Mouse (Mus musculus) liver, embryonic 16.5 days (tissue): Measurements from ENCODE around the gene Olfr221. TPM values are rescaled to one million over a fixed set of nuclear protein-coding genes. Genes with fewer than 3 reads are reported as not detected.

Experiments
- ATAC-seq: fragments of 200-750 bp; cut with Nextera tagmentation; 2 replicates; pipeline ENCODE4 v1.8.0; 2017; ENCODE audit warnings: low read depth, mild to moderate bottlenecking, moderate number of reproducible peaks, moderate library complexity
- H3K27ac ChIP-seq: fragments of 300-500 bp; sonication (generic); 2 replicates; pipeline ENCODE4 v1.5.1; 2014; ENCODE audit warnings: mild to moderate bottlenecking, low read length
- H3K27me3 ChIP-seq: fragments of 300-500 bp; sonication (generic); 2 replicates; pipeline ENCODE4 v1.6.1; 2014; ENCODE audit warnings: low read depth, low read length, mixed read lengths; ENCODE audit not compliant: control insufficient read depth, insufficient read depth
- H3K36me3 ChIP-seq: fragments of 300-500 bp; sonication (generic); 2 replicates; pipeline ENCODE4 v1.6.1; 2014; ENCODE audit warnings: mild to moderate bottlenecking; ENCODE audit not compliant: control insufficient read depth, insufficient read depth
- H3K4me1 ChIP-seq: fragments of 300-500 bp; sonication (generic); 2 replicates; pipeline ENCODE4 v1.6.1; 2014; ENCODE audit warnings: low read depth, low read length, mixed read lengths; ENCODE audit not compliant: control insufficient read depth
- H3K4me2 ChIP-seq: fragments of 300-500 bp; sonication (generic); 2 replicates; pipeline ENCODE4 v1.6.1; 2014; ENCODE audit warnings: low read depth, low read length, mixed read lengths
- H3K4me3 ChIP-seq: fragments of 300-500 bp; sonication (generic); 2 replicates; pipeline ENCODE4 v1.5.1; 2014; ENCODE audit warnings: low read depth, mild to moderate bottlenecking, low read length
- H3K9ac ChIP-seq: fragments of 300-500 bp; sonication (generic); 2 replicates; pipeline ENCODE4 v1.6.1; 2014; ENCODE audit warnings: low read depth, low read length
- H3K9me3 ChIP-seq: fragments of 300-500 bp; sonication (generic); replicated peaks from 2 replicates; pipeline ENCODE4 v1.6.1; 2016; ENCODE audit warnings: low read length; ENCODE audit not compliant: control insufficient read depth
- WGBS: fragments of 180-500 bp; shearing (Covaris S2); extraction: QIAGEN DNeasy Blood & Tissue Kit; methylation state at CpG from one replicate; pipeline ENCODE4 v1.1.7; 2014; ENCODE audit not compliant: insufficient replicate concordance; 5-methylcytosine and 5-hydroxymethylcytosine counted together
- polyA plus RNA-seq: library from polyadenylated mRNA; unstranded; fragments of >200 nt; fragmentation: Nextera tagmentation; extraction: Ambion mirVana; gene quantifications from 2 replicates; pipeline ENCODE4 v1.2.1, GENCODE M21; 2015

Gene Olfr221
- polyA plus RNA-seq, 1 experiment from 2014 or later: not detected

DNA sequence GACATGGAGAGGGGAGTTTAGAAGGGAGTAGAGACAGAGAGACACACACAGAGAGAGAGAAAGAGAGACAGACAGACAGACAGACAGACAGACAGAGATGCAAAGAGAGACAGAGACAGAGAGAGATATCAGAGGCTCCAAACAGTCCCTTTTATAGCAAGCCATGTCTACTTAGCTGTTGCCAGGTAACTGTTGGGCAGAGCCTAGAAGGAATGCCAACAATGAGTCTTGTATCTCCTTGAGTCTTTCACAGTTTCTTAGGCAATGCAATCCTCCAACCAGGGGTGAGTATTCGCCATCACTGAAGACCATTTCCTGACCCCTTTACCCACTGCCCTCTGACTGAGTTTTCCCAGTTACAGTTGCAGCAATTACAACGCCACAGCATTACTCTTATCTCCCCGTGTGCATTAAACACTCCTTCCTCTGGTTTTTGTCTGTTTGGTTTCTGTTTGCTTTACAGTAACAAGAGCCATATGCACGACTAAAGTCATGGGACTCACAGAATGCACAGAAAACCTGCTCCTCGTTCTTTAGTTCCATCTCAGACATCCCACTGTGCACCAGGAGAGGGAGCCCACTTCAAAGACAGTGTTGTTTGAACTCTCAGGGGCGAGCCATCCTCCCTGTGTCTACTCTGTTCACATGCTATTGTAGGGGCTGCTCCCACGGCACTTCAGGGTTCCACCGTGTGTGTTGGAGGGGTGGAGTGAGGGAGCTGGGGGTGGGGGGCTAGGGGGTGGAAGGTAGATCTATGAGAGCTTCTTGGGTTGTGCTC lies 2.8 kb upstream of the Olfr221 start:
- Histone ChIP-seq H3K27me3 (no peaks in the 10 kb centered on the region), H3K9ac (no peak overlapping the region), H3K4me1 (no peaks in the 10 kb centered on the region; the same call in 1 of the 2 replicates), H3K4me3 (no peak overlapping the region), H3K9me3 (no peaks in the 10 kb centered on the region), H3K4me2 (no peak overlapping the region; the same call in 1 of the 2 replicates), H3K36me3 (no peaks in the 10 kb centered on the region), H3K27ac (no peak overlapping the region)
- ATAC-seq: peak; percentile 32; the same call in 1 of the 2 replicates
- 4% methylated on average over 8 of the region's 8 CpGs for WGBS

DNA sequence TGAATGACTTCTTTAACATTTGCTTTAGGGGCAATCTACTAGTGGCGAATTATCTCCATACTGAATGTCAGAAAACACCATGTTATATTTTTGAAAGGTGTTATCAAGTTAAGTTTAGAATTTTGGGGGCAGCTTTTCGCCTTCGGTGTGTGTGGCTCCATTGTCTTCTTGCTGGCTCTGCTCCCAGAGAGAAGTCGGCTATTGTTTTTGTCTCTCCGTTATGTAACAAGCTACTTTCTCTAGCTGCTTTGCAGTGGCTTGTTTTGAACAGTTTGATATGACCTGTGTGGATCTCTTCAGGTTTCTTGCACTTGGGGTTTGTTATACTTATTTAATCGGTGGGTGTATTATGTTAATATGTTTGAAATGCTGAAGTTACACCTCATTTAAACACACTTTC lies 1.2 kb upstream of the Olfr221 start:
- WGBS: 58% methylated on average over 6 of the region's 6 CpGs
- ATAC-seq: no peak
- Histone ChIP-seq H3K27ac (no peak overlapping the region), H3K9ac (no peak overlapping the region), H3K9me3 (no peaks in the 10 kb centered on the region), H3K36me3 (no peaks in the 10 kb centered on the region), H3K27me3 (no peaks in the 10 kb centered on the region), H3K4me1 (no peaks in the 10 kb centered on the region; the same call in 1 of the 2 replicates), H3K4me2 (no peak overlapping the region), H3K4me3 (no peak overlapping the region)

DNA sequence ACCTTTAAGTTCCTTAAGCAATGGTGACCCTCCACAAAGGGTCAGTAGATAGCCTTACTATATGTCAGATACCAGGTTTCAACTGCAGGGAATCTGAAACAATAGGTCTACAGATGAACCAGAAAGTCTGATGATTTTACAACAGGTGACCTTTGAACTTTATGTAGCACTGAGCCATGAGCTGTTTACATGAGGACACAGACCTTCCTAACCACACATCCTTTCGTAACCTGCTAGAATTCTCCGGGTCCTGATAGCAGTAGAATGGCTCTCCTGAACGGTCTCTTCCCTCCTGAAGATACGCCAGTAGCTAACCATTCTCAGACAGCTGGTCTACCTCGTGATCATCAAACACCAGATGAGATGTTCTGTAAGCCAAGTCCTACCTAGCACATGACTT lies 2.9 kb downstream of the Olfr221 start:
- no peaks in the 10 kb centered on the region for H3K9me3 ChIP-seq
- no peak overlapping the region for H3K4me2 ChIP-seq
- no peaks in the 10 kb centered on the region for H3K27me3 ChIP-seq
- H3K4me3 ChIP-seq: no peak overlapping the region
- no peaks in the 10 kb centered on the region for H3K36me3 ChIP-seq
- WGBS: 53% methylated on average over 5 of the region's 5 CpGs
- H3K4me1 ChIP-seq: no peaks in the 10 kb centered on the region; the same call in 1 of the 2 replicates
- H3K9ac ChIP-seq: no peak overlapping the region
- H3K27ac ChIP-seq: no peak overlapping the region
- ATAC-seq: peak; percentile 65

DNA sequence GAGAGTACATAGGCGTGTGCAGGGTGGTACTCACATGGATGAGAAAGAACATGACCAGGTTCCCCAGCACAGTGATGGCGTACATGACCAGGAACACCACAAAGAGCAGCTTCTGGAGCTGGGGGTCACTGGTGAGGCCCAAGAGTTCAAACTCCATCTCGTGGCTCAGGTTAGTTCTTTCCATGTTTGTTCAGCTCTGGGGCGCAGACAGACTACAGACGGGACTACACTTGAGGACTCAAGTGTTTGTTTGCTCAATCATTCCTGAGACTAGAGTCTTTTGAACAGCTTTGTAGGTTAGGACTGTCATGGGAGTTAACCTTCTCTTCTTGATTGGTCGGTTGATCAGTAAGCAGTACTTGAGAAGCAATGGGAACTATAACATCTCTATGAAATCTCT lies 6.3 kb downstream of the Olfr221 start:
- Histone ChIP-seq H3K36me3 (no peaks in the 10 kb centered on the region), H3K9me3 (no peaks in the 10 kb centered on the region), H3K9ac (no peak overlapping the region), H3K4me1 (no peaks in the 10 kb centered on the region; the same call in 1 of the 2 replicates), H3K27me3 (no peaks in the 10 kb centered on the region), H3K4me3 (no peak overlapping the region), H3K27ac (no peak overlapping the region), H3K4me2 (no peak overlapping the region)
- peak; percentile 19; the same call in 1 of the 2 replicates for ATAC-seq
- WGBS: 68% methylated on average over 6 of the region's 6 CpGs

DNA sequence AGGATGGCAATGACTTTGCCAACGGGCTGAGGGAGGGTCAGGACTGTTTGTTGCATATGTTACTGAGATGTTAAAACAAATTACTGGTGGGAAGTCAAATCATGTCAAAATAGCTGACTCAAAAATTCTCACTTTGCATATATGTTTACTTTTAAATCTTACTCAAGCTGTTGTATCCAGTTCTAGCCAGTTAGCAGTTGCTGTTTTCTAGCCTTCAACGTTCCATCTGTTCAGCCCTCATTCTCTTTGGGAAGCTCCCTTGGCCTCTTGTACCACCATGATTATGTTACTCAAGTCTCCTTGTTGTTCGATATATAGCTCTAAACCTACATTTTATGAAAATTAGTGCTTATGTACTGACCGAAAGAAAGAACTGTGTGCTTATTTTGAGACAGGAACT lies 15.9 kb downstream of the Olfr221 start:
- no peaks in the 10 kb centered on the region for H3K36me3 ChIP-seq
- WGBS: 73% methylated on average over 4 of the region's 4 CpGs
- peaks cover 36% of the 10 kb centered on the region for H3K4me1 ChIP-seq
- no peak overlapping the region for H3K4me3 ChIP-seq
- no peak overlapping the region for H3K4me2 ChIP-seq
- no peak for ATAC-seq
- no peak overlapping the region for H3K27ac ChIP-seq
- H3K27me3 ChIP-seq: no peaks in the 10 kb centered on the region
- H3K9ac ChIP-seq: no peak overlapping the region
- no peaks in the 10 kb centered on the region for H3K9me3 ChIP-seq

DNA sequence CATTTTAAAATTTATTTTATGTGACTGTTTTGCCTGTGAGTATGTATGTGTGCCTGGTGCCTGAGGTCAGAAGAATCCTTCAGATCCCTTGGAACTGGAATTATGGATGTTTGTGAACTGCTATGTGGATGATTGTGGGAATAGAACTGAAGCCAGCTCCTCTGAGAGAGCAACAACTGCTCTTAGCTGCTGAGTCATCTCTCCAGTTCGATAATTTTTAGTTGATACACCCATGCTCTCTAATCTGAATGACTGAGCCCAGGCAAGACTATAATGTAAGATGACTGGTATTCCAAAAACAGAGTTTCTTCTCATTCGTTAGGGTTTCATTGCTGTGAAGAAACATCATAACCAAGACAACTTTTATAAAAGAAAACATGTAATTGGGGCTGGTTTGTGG lies 18.1 kb downstream of the Olfr221 start:
- H3K9ac ChIP-seq: 0 out of 2 replicates have a peak overlapping the region, but pooled peaks have one; percentile 27
- H3K4me1 ChIP-seq: peaks cover 43% of the 10 kb centered on the region
- 0 out of 2 replicates have a peak, but pooled peaks have one; percentile 19 for ATAC-seq
- H3K27me3 ChIP-seq: no peaks in the 10 kb centered on the region
- no peaks in the 10 kb centered on the region for H3K36me3 ChIP-seq
- H3K4me2 ChIP-seq: peak overlapping the region; percentile 60
- WGBS: 34% methylated on average over 2 of the region's 2 CpGs
- peak overlapping the region; percentile 88 for H3K27ac ChIP-seq
- no peak overlapping the region for H3K4me3 ChIP-seq
- H3K9me3 ChIP-seq: no peaks in the 10 kb centered on the region

DNA sequence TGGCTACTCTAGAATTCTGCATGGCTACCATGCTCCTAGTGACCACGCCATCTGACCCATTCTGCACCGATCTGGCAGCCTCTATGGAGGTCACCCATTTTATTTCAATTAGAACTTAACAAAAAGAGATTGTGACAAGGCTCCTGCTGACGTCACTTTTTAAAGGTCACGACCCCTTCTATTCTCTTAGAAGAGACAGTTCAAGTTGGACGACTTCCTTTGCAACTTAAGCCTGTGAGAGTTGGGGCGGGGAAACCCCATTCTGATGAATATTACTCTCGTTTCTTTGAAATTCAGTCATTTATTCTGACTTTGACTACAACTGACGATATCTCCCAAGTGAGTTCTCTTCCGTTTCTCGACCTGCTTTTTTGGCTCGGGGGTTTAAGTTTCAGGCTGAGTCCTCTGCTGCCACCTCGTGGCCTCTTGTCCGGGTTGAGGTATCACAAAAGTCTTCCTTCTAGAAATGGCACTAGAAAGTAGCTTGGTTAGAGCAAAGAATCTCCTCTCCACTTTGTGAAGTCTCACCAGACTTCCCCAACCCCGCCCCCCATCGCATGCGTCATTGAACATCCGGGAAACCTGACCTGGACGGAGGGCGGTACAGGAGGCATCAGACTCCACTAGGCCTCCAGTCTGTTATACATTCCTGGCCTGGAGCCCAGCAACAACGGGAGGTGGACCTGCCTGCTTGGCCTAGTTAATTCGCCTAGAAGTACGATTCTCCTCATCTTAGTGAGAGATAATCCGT lies 19.4 kb downstream of the Olfr221 start:
- H3K9ac ChIP-seq: peak overlapping the region; percentile 49
- peak; percentile 32 for ATAC-seq
- H3K9me3 ChIP-seq: no peaks in the 10 kb centered on the region
- 7% methylated on average over 23 of the region's 23 CpGs for WGBS
- peak overlapping the region; percentile 60 for H3K4me2 ChIP-seq
- H3K36me3 ChIP-seq: no peaks in the 10 kb centered on the region
- peak overlapping the region; percentile 50 for H3K4me3 ChIP-seq
- peak overlapping the region; percentile 88 for H3K27ac ChIP-seq
- H3K4me1 ChIP-seq: peaks cover 55% of the 10 kb centered on the region
- H3K27me3 ChIP-seq: no peaks in the 10 kb centered on the region

DNA sequence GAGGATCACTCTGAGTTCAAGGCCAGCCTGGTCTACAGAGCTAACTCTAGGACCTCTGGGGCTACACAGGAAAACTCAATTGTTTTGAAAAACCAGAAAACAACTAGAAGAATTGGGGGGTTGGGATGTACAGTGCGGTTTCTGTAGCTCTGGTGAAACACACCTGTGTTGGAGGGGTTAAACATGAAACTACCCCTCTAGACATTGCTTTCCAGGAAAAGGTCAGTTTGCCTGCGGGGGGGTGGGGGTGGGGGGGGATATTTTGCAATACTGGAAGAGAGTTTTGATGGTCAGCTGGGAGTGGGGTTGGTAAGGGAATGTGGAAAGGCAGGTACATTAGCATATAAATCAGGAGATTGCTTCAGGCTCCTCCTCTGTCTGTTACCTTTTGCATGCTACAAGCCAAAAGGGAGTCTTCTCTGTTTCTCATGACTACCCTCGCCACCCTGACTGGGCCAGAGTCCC lies 20.0 kb downstream of the Olfr221 start:
- H3K36me3 ChIP-seq: no peaks in the 10 kb centered on the region
- no peaks in the 10 kb centered on the region for H3K9me3 ChIP-seq
- peak overlapping the region; percentile 50; the same call in 1 of the 2 replicates for H3K4me3 ChIP-seq
- H3K27me3 ChIP-seq: no peaks in the 10 kb centered on the region
- H3K4me1 ChIP-seq: peaks cover 58% of the 10 kb centered on the region
- WGBS: 44% methylated on average over 3 of the region's 3 CpGs
- ATAC-seq: no peak
- peak overlapping the region; percentile 49 for H3K9ac ChIP-seq
- peak overlapping the region; percentile 60 for H3K4me2 ChIP-seq
- H3K27ac ChIP-seq: peak overlapping the region; percentile 88
